Mouse (Mus musculus) midbrain, postnatal 0 days (tissue): ENCODE results near the gene Gm12248. TPM values are rescaled to one million over a fixed set of nuclear protein-coding genes. Genes with fewer than 3 reads are reported as not detected.
A peak's percentile ranks its signal among the peaks of the same experiment; 100 is the strongest.

Source experiments
- ATAC-seq: fragments of 200-750 bp; cut with Nextera tagmentation; 2 replicates; pipeline ENCODE4 v1.8.0; 2017; ENCODE audit warnings: moderate number of reproducible peaks, mild to moderate bottlenecking, moderate TSS enrichment, moderate library complexity; ENCODE audit not compliant: low FRiP score
- DNase-seq: peaks from one replicate; pipeline ENCODE4 v3.0.0-alpha.2; 2015; ENCODE audit warnings: low spot score
- H3K27ac ChIP-seq: fragments of 300-500 bp; sonication (generic); 2 replicates; pipeline ENCODE4 v1.5.1; 2014; ENCODE audit warnings: low read depth, mild to moderate bottlenecking, low read length, mixed read lengths
- H3K27me3 ChIP-seq: fragments of 300-500 bp; sonication (generic); 2 replicates; pipeline ENCODE4 v1.6.1; 2014; ENCODE audit warnings: low read length, control low read depth, mixed read lengths; ENCODE audit not compliant: insufficient read depth
- H3K36me3 ChIP-seq: fragments of 300-500 bp; sonication (generic); 2 replicates; pipeline ENCODE4 v1.6.1; 2014; ENCODE audit warnings: low read length, control low read depth, mixed read lengths; ENCODE audit not compliant: insufficient read depth
- H3K4me1 ChIP-seq: fragments of 300-500 bp; sonication (generic); 2 replicates; pipeline ENCODE4 v1.6.1; 2014; ENCODE audit warnings: mild to moderate bottlenecking, control low read depth, antibody characterized with exemption, low read length, mixed read lengths; ENCODE audit not compliant: insufficient read depth
- H3K4me2 ChIP-seq: fragments of 300-500 bp; sonication (generic); 2 replicates; pipeline ENCODE4 v1.6.1; 2014; ENCODE audit warnings: low read depth, mild to moderate bottlenecking, low read length, mixed read lengths; ENCODE audit not compliant: poor library complexity, severe bottlenecking
- H3K4me3 ChIP-seq: fragments of 300-500 bp; sonication (generic); 2 replicates; pipeline ENCODE4 v1.5.1; 2014; ENCODE audit warnings: low read depth, mild to moderate bottlenecking, low read length, moderate library complexity
- H3K9ac ChIP-seq: fragments of 300-500 bp; sonication (generic); replicated peaks from 2 replicates; pipeline ENCODE4 v1.6.1; 2014; ENCODE audit warnings: mild to moderate bottlenecking, low read length, moderate library complexity, mixed read lengths; ENCODE audit not compliant: poor library complexity, severe bottlenecking
- H3K9me3 ChIP-seq: fragments of 300-500 bp; sonication (generic); 2 replicates; pipeline ENCODE4 v1.6.1; 2016; ENCODE audit warnings: low read length, control low read depth
- CTCF ChIP-seq: IDR thresholded peaks from 2 replicates; pipeline ENCODE4 v1.5.1; 2016; ENCODE audit warnings: antibody characterized with exemption, mild to moderate bottlenecking
- WGBS: fragments of 180-500 bp; shearing (Covaris S2); extraction: QIAGEN DNeasy Blood & Tissue Kit; methylation state at CpG from one replicate; pipeline ENCODE4 v1.1.7; 2014; 5-methylcytosine and 5-hydroxymethylcytosine counted together
- polyA plus RNA-seq: library from polyadenylated mRNA; unstranded; fragments of >200 nt; fragmentation: Nextera tagmentation; extraction: Ambion mirVana; gene quantifications from 2 replicates; pipeline ENCODE4 v1.2.1, GENCODE M21; 2015
- total RNA-seq: library from RNA; depleted of rRNA; stranded (reverse); fragments of >200 nt; gene quantifications from 2 replicates; pipeline ENCODE4 v1.2.3, GENCODE M21; 2014

Gene Gm12248
- total and polyA plus RNA-seq, 2 experiments from 2014 or later, result not detected

DNA sequence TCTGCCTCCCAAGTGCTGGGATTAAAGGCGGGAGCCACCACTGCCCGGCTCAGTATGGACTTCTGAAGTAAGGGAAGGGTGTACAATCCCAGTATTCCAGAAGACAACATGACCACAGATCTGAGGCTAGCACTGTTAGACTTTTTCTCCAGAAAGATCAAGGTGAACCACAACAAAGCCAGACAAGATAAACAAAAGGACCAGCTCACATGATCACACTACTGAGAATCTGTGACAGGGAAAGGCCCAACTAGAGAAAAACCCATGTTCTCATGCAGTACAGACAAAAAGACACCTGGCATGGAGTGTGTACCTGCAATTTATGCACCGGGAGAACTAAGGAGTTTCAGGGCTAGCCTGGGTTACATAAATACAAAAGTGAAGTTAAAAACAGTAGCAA, 39.1 kb upstream of the Gm12248 start:
- Histone ChIP-seq H3K27me3 (no peaks in the 10 kb centered on the region), H3K36me3 (peaks cover 75% of the 10 kb centered on the region), H3K27ac (no peak overlapping the region), H3K4me2 (no peak overlapping the region), H3K4me3 (no peak overlapping the region), H3K9ac (no peak overlapping the region), H3K4me1 (no peaks in the 10 kb centered on the region), H3K9me3 (no peaks in the 10 kb centered on the region)
- DNase-seq (no peak), ATAC-seq (no peak)
- WGBS, result 99% methylated on average over 3 of the region's 3 CpGs
- no peak for TF ChIP-seq CTCF

DNA sequence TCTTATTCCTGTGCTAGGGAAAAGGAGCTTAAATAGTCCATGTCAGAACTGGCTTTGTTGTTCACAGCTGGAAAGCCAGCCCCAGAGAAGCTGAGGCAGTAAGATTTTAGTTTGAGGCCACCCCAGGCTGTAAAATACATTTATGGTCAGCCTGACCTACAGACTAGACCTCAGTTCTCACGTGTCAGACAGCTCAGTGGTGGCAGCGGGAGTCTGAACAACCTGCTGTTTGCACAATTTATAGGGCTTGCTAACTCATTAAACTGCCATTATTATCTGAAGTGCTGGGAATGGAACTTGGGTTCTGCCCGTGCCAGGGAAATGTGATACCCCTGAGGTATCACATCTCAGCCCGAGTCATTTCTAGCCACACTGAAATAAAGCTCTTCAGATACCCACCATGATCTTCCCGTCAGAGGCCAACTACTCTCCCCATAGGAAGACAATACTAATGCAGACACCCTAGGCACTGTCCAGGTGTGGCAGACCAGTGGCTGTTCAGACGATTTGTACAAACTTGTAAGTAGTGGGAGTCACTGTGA, 36.4 kb upstream of the Gm12248 start:
- Histone ChIP-seq H3K4me2 (no peak overlapping the region), H3K4me3 (no peak overlapping the region), H3K27ac (no peak overlapping the region), H3K27me3 (no peaks in the 10 kb centered on the region), H3K36me3 (peaks cover 60% of the 10 kb centered on the region), H3K9ac (no peak overlapping the region), H3K4me1 (no peaks in the 10 kb centered on the region), H3K9me3 (no peaks in the 10 kb centered on the region)
- DNase-seq (no peak), ATAC-seq (no peak)
- WGBS, result 82% methylated on average over 6 of the region's 6 CpGs
- no peak for TF ChIP-seq CTCF

DNA sequence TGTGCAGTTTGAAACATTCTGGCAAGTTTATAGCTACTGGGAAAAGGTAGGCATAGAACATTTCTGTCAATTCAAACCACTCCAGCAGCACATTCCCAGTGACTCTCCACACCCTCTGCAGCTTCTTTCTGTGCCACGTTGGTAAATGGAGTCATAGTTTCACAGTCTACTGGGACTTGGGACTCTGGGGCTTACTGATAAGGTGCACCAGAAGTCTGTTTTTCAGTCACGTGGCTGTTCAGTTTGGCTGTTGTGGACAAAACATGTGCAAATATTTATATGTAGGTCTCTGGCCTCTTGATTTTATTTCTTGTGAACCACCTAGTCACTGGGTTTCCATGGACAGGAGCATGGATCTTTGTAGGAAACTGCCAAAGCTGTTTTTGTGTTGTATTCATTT, 34.6 kb upstream of the Gm12248 start:
- DNase-seq (no peak), ATAC-seq (no peak)
- H3K9ac ChIP-seq, result no peak overlapping the region
- no peaks in the 10 kb centered on the region for H3K9me3 ChIP-seq
- H3K4me3 ChIP-seq, result no peak overlapping the region
- no peak overlapping the region for H3K27ac ChIP-seq
- 83% methylated on average over 2 of the region's 2 CpGs for WGBS
- H3K36me3 ChIP-seq, result peaks cover 68% of the 10 kb centered on the region
- H3K4me1 ChIP-seq, result no peaks in the 10 kb centered on the region
- H3K27me3 ChIP-seq, result no peaks in the 10 kb centered on the region
- TF ChIP-seq CTCF, result no peak
- no peak overlapping the region for H3K4me2 ChIP-seq

DNA sequence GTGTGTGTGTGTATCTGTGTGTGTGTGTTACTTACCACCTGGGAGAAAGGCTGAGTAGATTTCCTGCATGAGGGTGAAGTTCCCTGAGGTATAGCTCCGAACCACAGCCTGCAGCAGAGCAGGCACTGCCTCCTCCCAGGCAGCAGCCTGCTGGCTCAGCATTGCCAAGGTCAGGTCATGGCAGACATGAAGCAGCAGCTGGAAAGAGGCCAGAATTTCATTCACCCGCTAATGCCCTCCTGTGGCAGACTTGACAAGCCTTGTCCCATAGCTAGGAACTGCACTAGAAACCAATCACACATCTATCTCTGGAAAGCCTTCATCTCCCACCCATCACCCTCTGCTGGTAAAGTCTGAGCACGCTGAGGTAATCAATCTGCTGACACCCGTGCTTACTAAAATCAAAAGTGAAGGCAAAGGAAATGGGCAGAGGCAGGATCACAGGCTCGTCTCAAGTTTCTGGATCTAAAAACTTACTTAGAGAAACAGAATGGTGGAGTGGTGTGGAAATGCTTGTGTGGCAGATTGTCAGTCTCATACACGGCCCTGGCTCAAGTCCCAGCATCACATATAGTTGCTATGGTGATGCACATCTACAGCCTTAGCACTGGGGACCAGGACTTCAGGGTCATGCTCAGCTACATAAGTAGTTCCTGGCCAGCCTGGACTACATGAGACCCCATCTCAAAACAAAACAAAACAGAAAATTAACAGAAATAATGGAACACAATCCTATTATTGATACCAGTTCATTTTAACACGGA, 33.6 kb upstream of the Gm12248 start:
- TF ChIP-seq CTCF, result peak; percentile 45
- no peak overlapping the region for H3K27ac ChIP-seq
- H3K4me2 ChIP-seq, result no peak overlapping the region
- peaks cover 69% of the 10 kb centered on the region for H3K36me3 ChIP-seq
- no peaks in the 10 kb centered on the region for H3K27me3 ChIP-seq
- DNase-seq (peak; percentile 90), ATAC-seq (no peak)
- H3K9me3 ChIP-seq, result no peaks in the 10 kb centered on the region
- H3K9ac ChIP-seq, result no peak overlapping the region
- no peak overlapping the region for H3K4me3 ChIP-seq
- H3K4me1 ChIP-seq, result no peaks in the 10 kb centered on the region
- 74% methylated on average over 7 of the region's 7 CpGs for WGBS

DNA sequence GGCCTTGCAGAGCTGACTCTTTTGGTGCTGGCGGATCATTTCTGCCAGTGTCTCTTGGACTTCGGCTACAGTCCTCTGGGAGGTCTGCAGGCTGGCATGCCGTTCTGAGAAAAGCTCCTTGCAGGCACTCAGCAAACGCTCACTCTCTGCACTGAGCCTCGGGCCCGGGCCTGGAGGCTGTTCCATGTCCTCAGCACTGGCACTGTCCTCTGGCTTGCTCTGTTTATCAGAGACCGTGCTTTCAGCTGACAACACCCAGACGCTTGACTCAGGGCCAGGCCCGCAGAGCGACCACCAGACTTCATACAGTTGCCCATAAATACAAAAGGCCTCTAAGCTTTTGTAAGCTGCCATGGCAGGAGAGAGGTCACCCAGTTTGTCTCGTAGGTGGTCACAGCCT, 32.1 kb upstream of the Gm12248 start:
- Histone ChIP-seq H3K4me3 (no peak overlapping the region), H3K36me3 (peaks cover 71% of the 10 kb centered on the region), H3K27me3 (no peaks in the 10 kb centered on the region), H3K4me2 (no peak overlapping the region), H3K4me1 (no peaks in the 10 kb centered on the region), H3K9ac (no peak overlapping the region), H3K27ac (no peak overlapping the region), H3K9me3 (no peaks in the 10 kb centered on the region)
- ATAC-seq, result no peak
- TF ChIP-seq CTCF, result no peak
- DNase-seq, result no peak
- 87% methylated on average over 11 of the region's 11 CpGs for WGBS

DNA sequence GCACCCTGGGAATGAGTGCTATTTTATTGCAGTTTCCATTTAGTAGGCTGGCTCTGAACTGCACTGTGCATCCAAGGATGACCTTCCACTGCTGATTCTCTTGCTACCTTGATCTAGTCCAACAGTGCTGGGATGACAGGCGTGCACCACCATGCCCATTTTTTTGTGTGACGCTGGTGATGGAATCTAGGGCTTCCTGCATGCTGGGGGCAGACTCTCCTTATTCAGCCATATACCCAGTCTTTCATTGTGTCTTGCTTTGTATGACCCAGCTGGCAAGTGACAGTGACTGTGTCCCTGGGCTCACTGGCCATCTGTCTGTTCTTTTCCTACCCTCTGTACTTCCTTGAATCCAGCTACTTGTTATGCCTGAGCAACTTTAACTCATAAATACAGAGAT, 30.8 kb upstream of the Gm12248 start:
- WGBS, result 85% methylated on average over 2 of the region's 2 CpGs
- TF ChIP-seq CTCF, result no peak
- H3K4me2 ChIP-seq, result no peak overlapping the region
- no peak overlapping the region for H3K4me3 ChIP-seq
- H3K27me3 ChIP-seq, result no peaks in the 10 kb centered on the region
- no peaks in the 10 kb centered on the region for H3K9me3 ChIP-seq
- ATAC-seq (no peak), DNase-seq (no peak)
- no peaks in the 10 kb centered on the region for H3K4me1 ChIP-seq
- no peak overlapping the region for H3K9ac ChIP-seq
- H3K27ac ChIP-seq, result no peak overlapping the region
- peaks cover 62% of the 10 kb centered on the region for H3K36me3 ChIP-seq
